Mouse (Mus musculus): ENCODE measurements at regions not wholly inside any gene's neighbourhood (a gene's known extent, or its start where the extent isn't known, plus 50 kb on each side); places are given as distances from the start of the nearest gene placed in this dataset.

DNA sequence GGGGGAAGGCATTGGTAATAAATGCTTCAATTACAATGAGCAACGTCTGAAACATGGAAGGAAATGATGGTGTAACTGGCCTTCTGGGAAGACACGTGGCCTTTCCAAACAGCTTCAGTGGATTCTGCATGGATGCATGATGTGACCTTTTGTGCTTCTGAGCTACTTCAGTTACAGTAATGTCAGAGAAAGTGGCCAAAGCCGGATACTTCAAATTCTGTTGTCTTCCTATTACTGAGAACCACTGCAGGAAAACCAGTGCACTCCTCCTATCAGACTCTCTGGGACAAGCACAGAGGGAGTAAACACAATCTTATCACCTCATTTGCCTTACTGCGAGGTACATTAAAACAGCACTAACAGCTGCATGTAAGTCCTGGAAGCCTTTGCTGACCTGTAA lies 113.0 kb upstream of the Cnksr3 start:
- no peak for TF ChIP-seq CTCF (IDR thresholded peaks at IDR 0.05; ENCODE audit: extremely low read depth, insufficient read length, insufficient replicate concordance, low read depth, low read length)
- TF ChIP-seq POLR2A (IDR thresholded peaks at IDR 0.05; ENCODE audit: low read depth, low read length) = no peak

All from small intestine, adult 2 months (tissue).